Mouse (Mus musculus): Measurements from ENCODE around the gene Gm10717. TPM values are rescaled to one million over a fixed set of nuclear protein-coding genes. Genes with fewer than 3 reads are reported as not detected.
"Not testable (repeated sequence)": the region's sequence is repeated elsewhere in the genome, so short reads cannot be mapped to it uniquely, and the experiment has no call there.

Gm10717 gene
- polyA plus RNA-seq (2016; fragmentation: Nextera tagmentation; extraction: Ambion mirVana) = not detected in 2 replicates

- H3K27ac ChIP-seq (replicated peaks); H3K9me3 ChIP-seq; H3K36me3 ChIP-seq (replicated peaks); H3K27me3 ChIP-seq (replicated peaks; ENCODE audit: low read depth, poor library complexity, severe bottlenecking); H3K4me3 ChIP-seq; DNase-seq (ENCODE audit: low spot score); H3K4me1 ChIP-seq: not testable (repeated sequence)
- WGBS = 71% methylated on average over 12 of the region's 12 CpGs
Observed at GRCm38 (mm10) chr9:3024912-3025467, at the start of gene Gm10717. Gene Gm10717 (plus strand): TSS chr9:3025417.

- H3K4me1 ChIP-seq; H3K9me3 ChIP-seq; H3K36me3 ChIP-seq (replicated peaks); H3K27ac ChIP-seq (replicated peaks); H3K4me3 ChIP-seq; H3K27me3 ChIP-seq (replicated peaks; ENCODE audit: low read depth, poor library complexity, severe bottlenecking): not testable (repeated sequence)
- DNase-seq (ENCODE audit: low spot score) = peak; percentile 8
- 73% methylated on average over 12 of the region's 12 CpGs for WGBS
Observed at GRCm38 (mm10) chr9:3000445-3000972, 24.7 kb upstream of the Gm10717 start, which contains the start of gene Gm10722. Gene Gm10722 (plus strand): TSS chr9:3000922.

- peaks cover 10% of the 10 kb centered on the region for H3K9me3 ChIP-seq
- H3K27ac ChIP-seq (replicated peaks); H3K27me3 ChIP-seq (replicated peaks; ENCODE audit: low read depth, poor library complexity, severe bottlenecking); DNase-seq (ENCODE audit: low spot score); H3K36me3 ChIP-seq (replicated peaks); H3K4me3 ChIP-seq; H3K4me1 ChIP-seq: not testable (repeated sequence)
- 65% methylated on average over 8 of the region's 8 CpGs for WGBS
Observed at GRCm38 (mm10) chr9:3001006-3001405, 24.2 kb upstream of the Gm10717 start.

- H3K4me3 ChIP-seq; H3K27ac ChIP-seq (replicated peaks); H3K4me1 ChIP-seq; H3K27me3 ChIP-seq (replicated peaks; ENCODE audit: low read depth, poor library complexity, severe bottlenecking); H3K36me3 ChIP-seq (replicated peaks); DNase-seq (ENCODE audit: low spot score): not testable (repeated sequence)
- 67% methylated on average over 9 of the region's 11 CpGs for WGBS
- peaks cover 10% of the 10 kb centered on the region for H3K9me3 ChIP-seq
Observed at GRCm38 (mm10) chr9:3001948-3002659, 23.1 kb upstream of the Gm10717 start.

- H3K36me3 ChIP-seq (replicated peaks); H3K27ac ChIP-seq (replicated peaks); H3K4me3 ChIP-seq; H3K4me1 ChIP-seq; DNase-seq (ENCODE audit: low spot score); H3K27me3 ChIP-seq (replicated peaks; ENCODE audit: low read depth, poor library complexity, severe bottlenecking): not testable (repeated sequence)
- WGBS = 72% methylated on average over 6 of the region's 14 CpGs
- peaks cover 13% of the 10 kb centered on the region for H3K9me3 ChIP-seq
Observed at GRCm38 (mm10) chr9:3002794-3003396, 22.3 kb upstream of the Gm10717 start, which contains the start of gene Gm11168. Gene Gm11168 (plus strand): TSS chr9:3003346.

GRCm38 (mm10) chr9:3006179-3006578, 19.0 kb upstream of the Gm10717 start:
- H3K4me1 ChIP-seq; H3K36me3 ChIP-seq (replicated peaks): not testable (repeated sequence)

GRCm38 (mm10) chr9:3006636-3007035, 18.6 kb upstream of the Gm10717 start:
- not testable (repeated sequence) for H3K4me3 ChIP-seq; H3K36me3 ChIP-seq (replicated peaks); H3K27ac ChIP-seq (replicated peaks); H3K4me1 ChIP-seq; H3K27me3 ChIP-seq (replicated peaks; ENCODE audit: low read depth, poor library complexity, severe bottlenecking); DNase-seq (ENCODE audit: low spot score)
- peaks cover 15% of the 10 kb centered on the region for H3K9me3 ChIP-seq
- 71% methylated on average over 8 of the region's 8 CpGs for WGBS

More at GRCm38 (mm10) chr9:3006179-3006578, 19.0 kb upstream of the Gm10717 start:
- H3K27me3 ChIP-seq (replicated peaks; ENCODE audit: low read depth, poor library complexity, severe bottlenecking); DNase-seq (ENCODE audit: low spot score); H3K27ac ChIP-seq (replicated peaks); H3K4me3 ChIP-seq: not testable (repeated sequence)
- H3K9me3 ChIP-seq = peaks cover 15% of the 10 kb centered on the region
- WGBS = 84% methylated on average over 1 of the region's 5 CpGs

GRCm38 (mm10) chr9:3007272-3007671, 17.9 kb upstream of the Gm10717 start:
- H3K27me3 ChIP-seq (replicated peaks; ENCODE audit: low read depth, poor library complexity, severe bottlenecking); H3K4me1 ChIP-seq; H3K27ac ChIP-seq (replicated peaks); DNase-seq (ENCODE audit: low spot score); H3K36me3 ChIP-seq (replicated peaks); H3K4me3 ChIP-seq: not testable (repeated sequence)
- 79% methylated on average over 8 of the region's 9 CpGs for WGBS
- H3K9me3 ChIP-seq = peaks cover 11% of the 10 kb centered on the region

GRCm38 (mm10) chr9:3009331-3009730, 15.9 kb upstream of the Gm10717 start:
- not testable (repeated sequence) for H3K4me3 ChIP-seq; DNase-seq (ENCODE audit: low spot score); H3K9me3 ChIP-seq; H3K36me3 ChIP-seq (replicated peaks); H3K27ac ChIP-seq (replicated peaks); H3K27me3 ChIP-seq (replicated peaks; ENCODE audit: low read depth, poor library complexity, severe bottlenecking); H3K4me1 ChIP-seq
- no CpG with 5 or more reads among the region's 5 CpGs for WGBS

GRCm38 (mm10) chr9:3012054-3012621, 13.1 kb upstream of the Gm10717 start:
- DNase-seq (ENCODE audit: low spot score); H3K4me3 ChIP-seq; H3K9me3 ChIP-seq; H3K4me1 ChIP-seq; H3K36me3 ChIP-seq (replicated peaks); H3K27me3 ChIP-seq (replicated peaks; ENCODE audit: low read depth, poor library complexity, severe bottlenecking); H3K27ac ChIP-seq (replicated peaks): not testable (repeated sequence)
- WGBS = 80% methylated on average over 3 of the region's 7 CpGs

GRCm38 (mm10) chr9:3012733-3013279, 12.4 kb upstream of the Gm10717 start, which contains the start of gene Gm10721:
Gene Gm10721 (plus strand): TSS chr9:3013140.
- H3K27ac ChIP-seq (replicated peaks); H3K9me3 ChIP-seq; H3K4me1 ChIP-seq; H3K4me3 ChIP-seq; DNase-seq (ENCODE audit: low spot score); H3K27me3 ChIP-seq (replicated peaks; ENCODE audit: low read depth, poor library complexity, severe bottlenecking); H3K36me3 ChIP-seq (replicated peaks): not testable (repeated sequence)
- whole genome bisulfite sequencing = no CpG with 5 or more reads among the region's 11 CpGs

- not testable (repeated sequence) for DNase-seq (ENCODE audit: low spot score); H3K27me3 ChIP-seq (replicated peaks; ENCODE audit: low read depth, poor library complexity, severe bottlenecking); H3K4me1 ChIP-seq; H3K9me3 ChIP-seq; H3K36me3 ChIP-seq (replicated peaks); H3K27ac ChIP-seq (replicated peaks); H3K4me3 ChIP-seq
- 67% methylated on average over 5 of the region's 9 CpGs for WGBS
Observed at GRCm38 (mm10) chr9:3015354-3015753, 9.9 kb upstream of the Gm10717 start, which contains the start of gene Gm10720. Gene Gm10720 (plus strand): TSS chr9:3015654.
